Mouse (Mus musculus) megakaryocyte, embryonic 14.5 days (primary cell): ENCODE measurements around the gene Top2b.

Experiments used
- FLI1 ChIP-seq: IDR thresholded peaks from 2 replicates; pipeline ENCODE4 v1.6.1; 2012; ENCODE audit warnings: low read length, inconsistent platforms, mixed read lengths
- GATA1 ChIP-seq: IDR thresholded peaks from 3 replicates; pipeline ENCODE4 v1.6.1; 2012; ENCODE audit warnings: mixed read lengths, low read length, inconsistent platforms, borderline replicate concordance

DNA sequence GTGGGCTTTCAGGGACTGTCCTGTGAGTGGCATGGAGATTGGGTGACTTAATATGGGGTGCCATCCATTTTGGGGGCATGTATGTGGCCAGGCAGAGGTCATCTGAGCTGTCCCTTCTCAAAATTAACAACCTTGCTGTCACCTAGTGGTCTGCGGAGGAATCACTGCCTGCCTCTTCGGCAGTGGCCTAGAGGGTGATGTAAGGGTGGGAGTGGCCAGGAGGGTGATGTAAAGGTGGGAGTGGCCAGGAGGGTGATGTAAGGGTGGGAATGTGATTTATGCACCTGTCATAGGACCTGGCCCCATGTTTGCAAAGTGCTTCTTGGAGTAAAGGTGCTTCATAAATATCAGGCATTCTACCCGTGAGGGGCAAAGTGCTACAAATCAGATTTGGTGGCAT, 82.6 kb downstream of the Top2b start:
- TF ChIP-seq GATA1 (no peak), FLI1 (no peak)
